Mouse (Mus musculus): ENCODE results near the gene Galnt16. TPM values are rescaled to one million over a fixed set of nuclear protein-coding genes. Genes with fewer than 3 reads are reported as not detected.

Galnt16 gene
- polyA plus RNA-seq, 1 experiment from 2014 or later, result 34.1 TPM

Other genes with a start within 250 kb of the Galnt16 start
- gene Dcaf5, start 81.7 kb upstream of the Galnt16 start, polyA plus RNA-seq (2015; fragmentation: Nextera tagmentation; extraction: Ambion mirVana), result 21.9 and 23.3 TPM in 2 replicates
- 51.5 and 53.7 TPM in 2 replicates for gene Exd2, start 55.2 kb upstream of the Galnt16 start, polyA plus RNA-seq (2015; fragmentation: Nextera tagmentation; extraction: Ambion mirVana)
- 25.0 and 25.7 TPM in 2 replicates for gene Slc39a9, start 125.6 kb downstream of the Galnt16 start, polyA plus RNA-seq (2015; fragmentation: Nextera tagmentation; extraction: Ambion mirVana)
- 270 and 289 TPM in 2 replicates for gene Erh, start 126.1 kb downstream of the Galnt16 start, polyA plus RNA-seq (2015; fragmentation: Nextera tagmentation; extraction: Ambion mirVana)
- 6.4 and 6.5 TPM in 2 replicates for gene Plekhd1, start 174.3 kb downstream of the Galnt16 start, polyA plus RNA-seq (2015; fragmentation: Nextera tagmentation; extraction: Ambion mirVana)
- gene Ccdc177, start 242.4 kb downstream of the Galnt16 start, polyA plus RNA-seq (2015; fragmentation: Nextera tagmentation; extraction: Ambion mirVana), result 4.0 and 4.4 TPM in 2 replicates